Mouse (Mus musculus) right cerebral cortex, postnatal 10 days (tissue): Measurements from ENCODE around the gene 4930470P17Rik.
A peak's percentile ranks its signal among the peaks of the same experiment; 100 is the strongest.

Experiments
- DNase-seq, 2 experiments: peaks; one replicate each; pipeline ENCODE4 v3.0.0; 2021; ENCODE audit warnings: low spot score in 2 of 2

4930470P17Rik gene

DNA sequence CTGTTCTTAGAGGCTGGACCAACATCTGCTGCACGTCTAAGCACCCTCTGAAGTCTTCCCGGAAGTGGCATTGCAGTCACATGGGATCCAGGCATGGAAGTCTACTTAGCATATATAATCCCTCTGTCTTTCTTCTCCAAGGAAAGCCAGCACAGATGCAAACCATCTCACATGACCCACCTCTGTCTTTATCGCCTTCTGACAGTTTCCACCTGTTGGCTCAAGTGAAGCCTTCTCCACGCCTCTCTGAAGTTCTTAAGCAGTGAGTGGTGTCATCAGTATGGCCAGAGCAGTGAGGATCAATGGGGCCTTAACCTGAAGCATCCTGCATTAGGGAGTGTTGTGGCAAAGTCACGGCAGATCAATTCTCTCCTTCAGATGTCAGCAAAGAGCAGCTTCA is 23.2 kb downstream of the 4930470P17Rik start:
- DNase-seq = no peak

DNA sequence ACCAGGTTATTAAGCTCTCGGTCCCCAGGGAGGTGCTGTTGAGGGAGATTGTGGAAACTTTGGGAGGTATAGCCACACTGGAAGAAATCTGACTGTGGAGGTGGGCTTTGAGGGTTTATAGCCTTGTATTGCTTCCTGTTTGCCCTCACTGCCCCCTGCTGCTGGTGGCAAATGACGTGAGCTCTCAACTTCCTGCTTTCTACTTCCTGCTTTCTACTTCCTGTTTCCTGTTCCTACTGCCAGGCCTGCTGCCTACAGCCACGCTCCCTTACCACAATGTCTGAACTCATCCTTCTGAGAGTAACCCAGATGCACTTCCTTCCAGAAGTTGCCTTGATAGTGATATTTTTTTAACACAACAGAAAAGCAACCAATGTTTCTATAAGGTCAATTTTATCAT is 24.3 kb downstream of the 4930470P17Rik start:
- no peak for DNase-seq

DNA sequence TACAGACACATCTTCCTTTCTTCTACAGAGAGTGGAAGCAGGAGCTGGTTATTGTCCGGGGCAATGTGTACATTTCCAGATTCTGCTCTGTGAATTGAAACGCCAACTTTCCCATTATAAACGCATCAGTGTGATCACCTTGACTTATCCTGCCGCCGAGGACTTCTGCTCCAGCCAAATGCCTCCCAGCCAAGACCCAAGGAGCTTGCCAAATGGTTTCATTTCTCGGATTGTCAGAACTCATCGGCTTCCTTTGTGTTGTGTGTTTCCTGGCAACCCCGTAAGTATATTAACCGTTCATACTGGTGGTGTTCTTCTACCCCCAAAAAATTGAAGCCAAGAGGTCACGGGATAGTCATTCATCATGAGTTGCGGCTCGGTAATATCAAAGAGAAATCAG is 25.7 kb downstream of the 4930470P17Rik start:
- no peak for DNase-seq

DNA sequence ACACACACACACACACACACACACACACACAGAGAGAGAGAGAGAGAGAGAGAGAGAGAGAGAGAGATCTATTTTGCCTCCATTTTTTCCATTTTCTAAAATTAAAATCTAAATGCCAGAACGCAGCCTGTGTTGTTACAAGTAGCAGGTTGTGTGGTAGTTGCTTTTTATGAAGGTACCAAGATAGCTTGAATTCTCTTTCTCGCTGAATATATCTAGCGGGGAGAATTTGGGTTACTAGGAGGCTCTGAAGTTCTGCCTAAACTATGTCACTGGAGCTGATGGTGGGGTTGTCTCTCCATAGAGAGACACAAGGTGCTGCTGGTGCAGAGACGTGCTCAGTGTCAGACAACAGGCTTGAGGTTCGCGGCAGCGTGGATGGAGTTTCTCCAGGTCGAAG is 36.8 kb downstream of the 4930470P17Rik start:
- DNase-seq = peak in 1 of 2 experiments; percentile 45

DNA sequence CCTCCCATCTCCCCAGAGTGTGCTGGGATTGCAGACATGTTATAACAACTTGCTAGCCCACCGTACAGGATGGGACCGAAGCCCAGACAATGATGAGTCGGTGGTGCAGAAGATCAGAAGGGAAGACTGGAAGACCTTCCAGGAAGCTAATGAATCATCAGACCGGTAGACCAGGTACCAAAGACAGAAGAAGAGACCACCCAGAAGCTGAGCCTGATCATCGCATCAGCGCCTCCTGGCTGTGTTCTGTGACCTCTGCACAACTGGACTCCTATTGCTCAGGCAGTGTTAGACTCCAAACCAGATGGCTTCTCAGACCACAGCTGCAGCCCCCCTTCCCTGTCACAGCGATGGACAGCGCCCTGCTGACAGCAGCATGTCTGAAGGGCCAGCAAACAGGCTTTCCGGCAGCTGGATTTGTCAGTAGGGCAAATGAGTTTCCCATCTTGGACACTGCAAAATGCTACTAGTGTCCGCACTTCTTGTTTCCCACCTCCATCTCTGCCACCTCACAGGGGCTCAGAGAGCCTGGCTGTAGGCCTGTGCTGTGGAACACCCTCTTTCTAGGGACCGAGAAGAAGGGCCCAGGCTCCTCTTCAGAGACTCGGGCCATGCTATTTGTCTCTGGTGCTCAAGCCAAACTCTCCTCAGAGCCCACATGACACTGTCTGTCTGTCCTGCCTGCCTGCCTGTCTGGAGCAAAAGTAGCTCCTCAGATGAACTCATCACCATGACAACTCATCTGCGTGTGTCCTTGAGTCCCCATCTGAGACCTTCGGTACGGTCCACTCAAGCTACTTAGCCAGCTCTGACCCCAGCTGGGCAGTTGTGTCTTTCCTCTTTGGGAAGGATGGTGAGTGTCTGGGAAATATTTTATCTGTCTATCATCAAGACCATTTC is 37.6 kb downstream of the 4930470P17Rik start:
- DNase-seq = no peak

- no peak for DNase-seq
These were observed 49.7 kb downstream of the 4930470P17Rik start for GRCm38 (mm10) chr2:170552088-170552487.

DNA sequence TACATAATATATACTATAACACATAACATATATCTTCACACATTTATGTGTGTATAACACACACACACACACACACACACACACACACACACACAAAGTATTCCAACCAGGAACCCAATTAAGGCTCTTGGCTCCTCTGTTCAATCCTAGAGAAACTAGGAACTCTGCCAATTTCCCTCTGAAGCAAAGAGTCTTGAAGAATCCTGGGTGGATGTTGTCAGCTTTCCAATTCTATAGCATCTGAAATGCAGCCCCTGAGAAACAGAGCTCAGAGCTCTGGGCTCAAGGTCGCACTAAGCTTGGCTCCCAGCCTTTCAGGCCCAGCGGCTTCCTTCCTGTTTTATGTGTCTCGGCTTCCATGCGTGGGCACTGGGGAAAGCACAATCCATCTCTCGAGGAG is 51.6 kb downstream of the 4930470P17Rik start:
- peak; percentile 56 to 66 for DNase-seq

GRCm38 (mm10) chr2:170549146-170549545 is 52.7 kb downstream of the 4930470P17Rik start:
- DNase-seq = no peak

GRCm38 (mm10) chr2:170548046-170548445 is 53.8 kb downstream of the 4930470P17Rik start:
- DNase-seq = no peak

DNA sequence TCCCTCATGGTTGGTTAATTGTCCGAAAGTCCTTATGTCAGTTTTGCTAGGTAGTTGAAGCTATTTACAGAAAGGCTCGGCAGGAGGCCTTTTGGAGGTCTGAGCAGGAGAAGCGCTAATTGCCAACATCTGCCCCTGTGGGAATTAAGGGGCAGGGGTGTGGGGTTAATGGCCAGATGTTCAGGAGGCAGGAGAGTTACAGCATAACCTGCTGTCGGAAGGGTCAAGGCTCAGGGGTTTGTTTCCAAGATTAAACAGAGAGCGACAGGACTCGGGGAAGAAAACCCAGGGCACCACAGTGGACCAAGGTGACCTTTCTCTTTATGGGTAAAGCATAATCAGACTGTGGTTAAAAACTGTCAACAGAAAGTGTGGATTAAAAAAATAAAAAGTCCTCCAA is 54.3 kb downstream of the 4930470P17Rik start:
- DNase-seq = no peak

DNA sequence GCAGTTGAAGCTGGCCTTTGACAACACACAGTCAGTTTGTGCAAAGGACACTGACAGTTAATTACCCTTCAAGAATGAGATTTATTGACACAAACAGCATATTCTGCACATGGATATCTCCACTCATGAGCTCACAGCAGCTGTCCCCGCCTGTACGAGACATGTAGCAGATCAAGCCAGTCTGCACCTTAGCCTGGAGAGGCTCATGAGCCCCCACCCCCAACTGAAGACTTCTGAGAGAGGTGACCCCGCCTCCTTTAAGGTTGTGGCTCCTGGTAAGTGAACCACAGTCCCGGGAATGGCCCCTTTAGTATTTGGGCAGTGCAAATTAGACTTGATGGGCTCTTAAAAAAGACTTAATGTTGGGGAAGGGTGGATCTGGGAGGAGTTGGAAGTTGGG is 56.1 kb downstream of the 4930470P17Rik start:
- DNase-seq = no peak

DNA sequence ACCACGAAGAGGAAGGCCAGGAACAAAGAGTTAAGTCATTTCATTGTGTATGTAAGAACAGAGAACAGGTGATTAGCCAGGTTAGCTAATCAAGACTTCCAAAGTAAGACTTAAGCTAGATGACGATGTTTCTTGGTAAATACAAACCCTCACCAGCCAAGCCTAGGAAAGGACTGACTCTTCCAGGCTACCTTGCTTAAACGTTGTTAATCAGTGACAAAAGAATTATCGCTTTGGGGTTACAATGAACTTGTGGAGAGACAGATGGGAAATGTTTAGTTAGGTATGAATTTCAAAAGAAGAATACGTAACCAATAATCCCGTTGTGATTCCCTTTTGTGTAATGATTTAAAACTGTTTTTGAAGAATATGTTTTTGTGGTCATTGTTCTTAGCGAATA is 56.9 kb downstream of the 4930470P17Rik start:
- DNase-seq = no peak

DNA sequence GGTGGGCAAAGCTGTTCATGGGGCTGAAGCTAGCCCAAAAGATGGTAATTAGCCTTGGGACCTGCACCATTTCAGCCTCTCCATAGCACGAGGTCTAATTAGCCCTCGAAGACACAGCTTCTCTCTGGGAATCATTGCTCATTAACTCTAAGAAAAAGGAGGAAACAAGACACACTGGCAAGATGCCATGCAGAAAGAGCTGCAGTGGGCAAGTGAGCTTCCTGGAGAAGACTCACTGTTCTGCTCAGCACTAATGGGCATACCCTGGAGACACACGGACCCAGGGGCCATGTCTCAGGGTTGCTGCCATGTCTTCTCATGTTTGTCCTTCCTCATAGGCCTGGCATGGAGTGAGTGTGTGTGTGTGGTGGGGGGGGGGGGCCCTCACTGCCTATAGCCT is 57.7 kb downstream of the 4930470P17Rik start:
- no peak for DNase-seq

- no peak for DNase-seq
These were observed 58.2 kb downstream of the 4930470P17Rik start for GRCm38 (mm10) chr2:170543625-170544024.

- DNase-seq = peak; percentile 55 to 80
These were observed 62.6 kb downstream of the 4930470P17Rik start for GRCm38 (mm10) chr2:170539211-170539610.

DNA sequence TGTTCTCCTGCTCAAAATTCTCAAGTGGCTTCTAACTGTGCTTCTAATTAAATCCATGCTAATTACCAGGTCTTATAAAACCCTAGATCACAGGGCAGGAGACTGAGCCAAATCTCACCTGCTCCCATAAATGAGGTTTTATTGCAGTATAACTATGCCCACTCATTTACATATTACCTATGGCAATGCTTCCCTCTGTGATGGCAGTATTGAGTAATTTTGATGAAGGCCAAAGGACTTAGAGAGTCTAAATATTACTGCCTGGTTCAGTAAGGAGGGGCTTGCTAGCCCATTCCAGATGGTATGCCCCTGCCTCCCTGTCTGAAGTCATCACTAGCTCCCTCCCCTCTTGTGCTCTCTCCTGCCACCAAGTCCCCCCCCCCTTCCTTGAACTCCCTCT is 66.0 kb downstream of the 4930470P17Rik start:
- no peak for DNase-seq

DNA sequence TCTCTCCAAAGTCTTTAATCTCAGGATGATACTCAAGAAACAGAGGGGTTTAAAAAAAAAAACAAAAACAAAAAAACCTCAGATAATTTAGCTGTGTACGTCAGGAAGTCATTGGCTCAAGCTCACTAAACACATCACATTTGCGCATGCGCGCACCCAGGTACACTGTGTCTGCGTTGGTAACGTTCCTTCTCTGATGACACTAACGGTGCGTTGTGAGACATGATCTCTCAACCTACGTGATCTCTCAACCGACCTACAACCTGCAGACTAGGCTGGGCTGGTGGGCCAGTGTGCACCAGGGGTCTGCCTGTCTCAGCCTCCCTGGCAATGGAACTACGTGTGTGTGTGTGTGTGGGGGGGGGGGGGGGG is 67.0 kb downstream of the 4930470P17Rik start:
- no peak for DNase-seq

DNA sequence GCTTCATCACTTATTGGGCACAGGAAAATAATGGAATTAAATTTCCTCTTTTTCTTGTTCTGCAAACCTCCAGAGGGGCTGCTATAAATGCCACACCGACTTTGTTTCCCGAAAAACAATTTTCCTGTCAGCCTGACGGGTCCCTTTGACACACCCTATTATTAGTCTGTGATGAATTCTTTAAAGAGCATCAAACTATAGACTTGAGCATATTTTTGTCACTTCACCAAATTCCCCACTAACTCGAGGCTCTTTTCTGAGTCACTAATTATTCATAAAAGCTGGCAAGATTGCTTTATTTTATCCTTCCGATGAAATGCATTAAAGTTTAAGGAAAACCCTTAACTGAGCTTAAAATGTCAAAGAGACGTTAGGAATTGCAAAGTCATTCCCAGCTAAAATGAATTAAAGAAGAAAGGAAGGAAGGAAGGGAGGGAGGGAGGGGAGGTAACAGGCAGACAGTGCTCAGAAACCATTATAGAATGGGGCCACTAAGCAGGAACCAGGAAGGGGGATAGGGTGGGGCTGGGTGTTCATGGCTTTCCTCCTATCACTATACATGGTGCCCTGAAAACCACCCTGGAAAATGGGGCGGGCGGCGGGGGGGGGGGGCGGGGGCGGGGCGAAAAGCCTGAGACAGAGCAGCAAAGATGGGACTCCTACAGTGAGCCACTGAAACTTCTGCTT is 67.6 kb downstream of the 4930470P17Rik start:
- DNase-seq = no peak

- no peak for DNase-seq
These were observed 71.6 kb downstream of the 4930470P17Rik start for GRCm38 (mm10) chr2:170530256-170530655.

- no peak for DNase-seq
These were observed 72.1 kb downstream of the 4930470P17Rik start for GRCm38 (mm10) chr2:170529766-170530165.
